Mouse (Mus musculus) heart, postnatal 4 days (tissue): Measurements from ENCODE around the gene Slc25a13. TPM values are rescaled to one million over a fixed set of nuclear protein-coding genes. Genes with fewer than 3 reads are reported as not detected.

ENCODE experiments used
- DNase-seq: peaks from one replicate; pipeline ENCODE4 v3.0.0; 2021
- total RNA-seq, 2 experiments: library from RNA; stranded (reverse); gene quantifications; 2 replicates each; pipeline ENCODE4 v1.2.3; 2021

The Slc25a13 gene
- total RNA-seq, 2 experiments from 2014 or later: 65.8 to 67.9 TPM

DNA sequence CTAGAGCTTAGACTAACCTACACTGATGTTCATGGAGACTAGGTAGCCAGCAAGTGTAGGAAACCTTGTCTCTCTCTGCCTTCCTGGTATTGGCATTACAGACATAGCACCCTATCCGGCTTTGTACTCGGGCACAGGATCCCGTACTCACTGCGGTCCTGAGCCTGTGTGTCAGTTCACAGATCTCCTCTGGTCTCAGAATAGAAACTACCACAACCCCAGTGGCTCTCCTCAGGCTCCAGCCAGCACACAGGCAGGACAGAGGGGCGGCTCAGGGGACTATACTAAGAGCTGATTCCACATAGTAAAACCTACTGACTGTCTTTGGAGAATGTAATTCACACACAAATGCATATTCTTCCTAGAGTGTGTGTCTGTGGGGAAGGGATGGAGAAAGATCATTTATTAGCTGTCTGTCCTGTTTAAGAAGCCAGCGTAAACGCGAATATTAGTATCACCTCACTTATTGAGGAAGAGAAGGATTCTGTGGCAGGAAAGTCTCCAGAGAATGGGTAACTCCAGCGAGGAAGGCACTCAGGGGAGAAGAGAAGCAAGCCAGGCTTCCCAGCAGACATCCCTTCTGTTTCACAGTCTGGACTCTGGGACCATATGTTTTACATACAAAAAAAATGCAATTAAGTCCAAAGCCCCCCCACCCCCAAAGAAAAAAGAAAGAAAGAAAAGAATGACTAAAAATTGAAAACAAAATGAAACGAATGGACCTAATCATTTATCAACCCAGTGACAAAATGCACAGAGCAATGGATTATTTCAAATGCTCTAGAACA lies 49.4 kb downstream of the Slc25a13 start:
- DNase-seq: no peak

GRCm38 (mm10) chr6:6162993-6163623 lies 53.9 kb downstream of the Slc25a13 start:
- no peak for DNase-seq

DNA sequence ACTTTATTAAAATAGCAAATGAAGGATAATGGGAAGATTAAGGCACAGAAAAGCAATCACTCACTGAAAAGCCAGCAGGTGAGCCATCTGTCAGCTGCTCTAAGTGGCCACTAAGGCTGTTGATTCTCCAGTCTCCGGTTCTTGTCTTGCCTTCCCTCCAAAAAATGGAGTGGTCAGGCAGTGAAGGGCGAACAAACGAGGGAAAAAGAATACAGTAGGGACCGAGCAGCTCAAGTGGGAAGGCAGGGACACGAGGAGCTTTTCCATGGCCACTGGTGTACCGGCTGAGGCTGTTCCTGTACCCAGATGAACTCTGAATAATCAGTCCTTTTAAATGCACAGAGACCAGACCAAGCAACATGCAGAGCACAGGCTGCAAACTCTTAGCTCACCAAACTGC lies 54.8 kb downstream of the Slc25a13 start:
- no peak for DNase-seq

- no peak for DNase-seq
Observed at GRCm38 (mm10) chr6:6160645-6161426, 56.1 kb downstream of the Slc25a13 start.

GRCm38 (mm10) chr6:6159221-6159859 lies 57.6 kb downstream of the Slc25a13 start:
- DNase-seq: no peak

GRCm38 (mm10) chr6:6153426-6153825 lies 63.5 kb downstream of the Slc25a13 start:
- DNase-seq: no peak

- no peak for DNase-seq
Observed at GRCm38 (mm10) chr6:6150811-6151210, 66.2 kb downstream of the Slc25a13 start.

GRCm38 (mm10) chr6:6149751-6150150 lies 67.2 kb downstream of the Slc25a13 start:
- no peak for DNase-seq

DNA sequence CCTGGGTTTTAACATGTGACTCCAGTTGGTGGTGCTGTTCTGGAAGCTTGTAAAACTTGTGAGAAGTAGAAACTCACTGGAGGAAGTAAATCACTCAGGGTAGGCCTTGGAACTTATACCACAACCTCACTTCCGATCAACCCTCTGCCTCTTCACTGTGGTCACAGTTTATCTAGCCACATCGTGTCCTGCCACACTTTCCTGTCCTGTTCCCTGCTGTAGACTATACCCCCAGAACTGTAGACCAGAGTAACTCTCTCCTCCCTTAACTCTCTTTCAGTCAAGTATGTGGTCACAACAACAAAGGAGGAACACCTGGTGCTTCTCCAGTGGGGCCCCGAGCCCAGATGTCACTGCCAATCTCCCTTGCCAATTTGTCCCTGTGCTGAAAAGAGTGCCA lies 67.6 kb downstream of the Slc25a13 start:
- no peak for DNase-seq

DNA sequence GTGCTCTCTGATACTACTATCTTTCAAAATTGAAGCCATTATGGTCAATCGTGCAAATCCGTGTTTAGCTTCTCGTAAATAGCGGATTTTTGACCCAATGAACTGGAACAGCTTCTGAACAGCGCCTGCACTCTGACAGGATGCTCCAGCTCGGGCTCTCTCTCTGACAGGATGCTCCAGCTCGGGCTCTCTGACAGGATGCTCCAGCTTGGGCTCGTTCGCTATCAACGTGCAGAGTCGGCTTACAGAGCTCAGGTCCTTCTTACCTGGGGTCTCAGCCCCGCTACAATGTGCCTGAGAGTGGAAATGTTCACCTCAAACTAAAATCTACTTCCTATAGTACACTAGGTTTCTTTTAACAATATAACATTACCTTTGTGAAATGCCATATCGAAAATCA lies 71.6 kb downstream of the Slc25a13 start:
- no peak for DNase-seq

DNA sequence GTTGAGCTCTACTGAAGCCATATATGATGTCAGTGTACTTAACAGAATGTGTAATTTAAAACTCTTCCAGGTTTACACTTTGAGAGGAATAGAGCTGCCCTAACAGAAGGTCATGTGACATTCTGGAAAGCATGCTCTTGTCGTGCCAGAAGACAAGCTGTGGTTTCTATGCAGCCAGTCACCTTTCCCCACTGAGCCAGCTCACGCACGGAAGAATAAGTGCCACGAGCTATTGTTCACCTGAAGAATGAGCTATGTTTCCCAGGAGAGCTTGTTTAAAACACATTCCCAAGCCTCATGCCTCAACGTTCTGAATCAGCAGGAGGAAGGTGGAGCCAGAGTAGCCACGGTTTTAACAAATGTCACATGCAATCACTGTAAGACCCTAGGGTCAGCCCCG lies 73.4 kb downstream of the Slc25a13 start:
- DNase-seq: no peak

- DNase-seq: no peak
Observed at GRCm38 (mm10) chr6:6140370-6140769, 76.6 kb downstream of the Slc25a13 start.

DNA sequence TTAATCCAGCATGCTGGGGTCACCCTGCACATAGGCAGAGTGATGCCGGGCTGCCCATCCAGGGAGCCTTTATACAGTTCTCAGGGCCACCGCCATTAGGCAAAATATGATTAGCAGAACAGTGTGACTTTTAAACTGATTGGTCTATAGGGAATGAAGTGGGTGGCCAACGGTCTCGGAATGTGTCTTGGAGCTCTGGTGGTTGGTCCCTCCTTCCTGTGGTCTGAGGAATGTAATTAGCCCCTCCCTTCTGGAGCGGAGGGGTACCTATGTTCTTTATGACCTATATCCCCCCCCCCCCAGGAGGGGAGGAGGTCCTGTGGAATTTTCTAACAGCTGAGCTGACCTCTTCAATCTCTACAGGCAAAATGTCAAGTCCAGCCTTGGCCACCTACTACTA lies 77.9 kb downstream of the Slc25a13 start:
- no peak for DNase-seq

DNA sequence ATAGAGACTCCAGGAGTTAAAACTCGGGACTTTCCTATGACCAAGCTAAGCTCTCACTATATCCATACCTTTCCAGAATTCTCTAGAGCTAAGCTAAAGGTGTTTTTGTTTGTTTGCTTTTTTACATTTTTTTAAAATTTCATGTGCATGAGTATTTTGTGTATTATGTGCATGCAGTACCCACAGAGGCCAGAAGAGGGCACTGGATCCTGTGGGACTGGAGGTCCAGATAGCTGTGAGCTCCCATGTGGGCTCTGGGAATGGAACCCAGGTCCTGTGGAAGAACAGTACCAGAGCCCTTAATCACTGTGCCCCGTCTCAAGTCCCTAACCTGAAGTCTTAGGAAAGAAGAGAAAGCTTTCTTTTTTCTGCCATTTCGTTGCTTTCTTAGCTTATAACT lies 80.2 kb downstream of the Slc25a13 start:
- DNase-seq: no peak

DNA sequence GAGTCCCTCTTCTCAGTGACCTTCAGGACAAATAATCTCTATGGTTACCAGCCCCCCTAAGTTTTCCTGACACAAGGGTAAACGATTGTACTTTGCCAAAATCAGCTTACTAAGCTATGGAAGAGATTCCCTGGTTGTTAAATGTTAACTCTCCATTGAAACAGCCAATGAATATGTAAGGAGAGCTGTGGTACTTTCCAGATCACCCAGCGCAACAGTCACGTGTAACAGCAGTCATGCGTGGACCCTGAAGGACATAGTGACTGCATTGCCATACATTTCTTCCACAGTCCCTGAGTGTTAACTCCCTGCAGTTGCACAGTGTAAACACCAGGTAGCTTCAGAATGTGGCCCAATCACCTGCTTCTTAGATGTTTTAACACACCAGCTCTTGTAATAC lies 82.0 kb downstream of the Slc25a13 start:
- DNase-seq: no peak

DNA sequence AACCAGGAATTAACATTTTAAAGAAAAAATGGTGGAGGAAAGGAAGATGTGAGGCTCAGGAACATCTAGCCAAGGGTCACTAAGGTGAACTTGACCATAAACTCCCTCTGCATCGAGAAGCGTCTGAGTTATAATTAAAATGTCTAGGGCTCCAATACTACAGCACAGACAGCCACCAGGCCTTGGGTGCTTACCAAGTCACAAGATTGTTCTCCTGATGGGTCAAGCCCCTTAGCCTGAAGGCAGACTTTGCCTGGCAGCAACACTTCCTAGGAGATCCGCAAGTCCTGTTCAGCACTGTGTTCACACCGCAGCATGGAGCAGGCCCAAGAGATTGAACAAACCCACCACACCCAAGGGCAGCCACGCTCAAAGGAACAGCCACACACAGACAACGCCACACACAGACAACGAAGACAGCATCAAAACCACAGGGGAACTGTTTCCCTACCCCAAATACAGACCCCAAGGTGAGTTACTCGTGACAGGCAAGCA lies 83.4 kb downstream of the Slc25a13 start:
- DNase-seq: no peak

DNA sequence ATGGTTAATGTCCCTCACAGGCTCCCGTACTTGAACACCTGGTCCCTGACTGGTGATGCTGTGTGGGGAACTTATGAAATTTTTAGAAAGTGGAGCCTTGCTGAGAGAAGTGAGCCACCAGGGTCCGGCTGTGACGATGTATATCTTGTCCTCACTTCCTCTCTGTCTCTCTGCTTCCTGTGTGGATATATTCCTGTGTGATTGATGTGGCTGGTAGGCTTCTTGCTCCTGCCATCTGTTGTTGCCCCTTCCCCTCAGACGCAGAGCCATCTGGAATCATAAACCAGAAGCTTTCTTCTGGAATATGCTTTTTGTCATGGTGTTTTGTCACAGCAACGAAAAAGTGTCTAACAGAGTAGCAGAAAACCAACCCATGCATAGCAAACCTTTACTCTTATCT lies 84.9 kb downstream of the Slc25a13 start:
- no peak for DNase-seq

GRCm38 (mm10) chr6:6125620-6126019 lies 91.4 kb downstream of the Slc25a13 start:
- no peak for DNase-seq

GRCm38 (mm10) chr6:6121904-6122303 lies 95.1 kb downstream of the Slc25a13 start:
- DNase-seq: no peak

GRCm38 (mm10) chr6:6120841-6121240 lies 96.1 kb downstream of the Slc25a13 start:
- no peak for DNase-seq

- no peak for DNase-seq
Observed at GRCm38 (mm10) chr6:6115771-6116170, 101.2 kb downstream of the Slc25a13 start.

- peak; percentile 11 for DNase-seq
Observed at GRCm38 (mm10) chr6:6113776-6114175, 103.2 kb downstream of the Slc25a13 start.
